14 mouse cellular contexts compared by ENCODE assay signal in genomic region chr9:66271726-66272125, GRCm38 (mm10).
"Had no signal": no experiment of that assay in that cellular context is flagged by ENCODE, and none has a peak within 500 bp of the region (broad histone marks: within the 10 kb centered on the region; RNA-seq: fewer than 3 reads in every experiment).

No protein-coding gene starts in this region.

- H3K36me3 ChIP-seq: liver, embryonic 12.5 days; midbrain, embryonic 15.5 days had no signal

- H3K4me3 ChIP-seq: liver, embryonic 12.5 days; midbrain, embryonic 15.5 days had no signal

- H3K9me3 ChIP-seq: liver, embryonic 12.5 days; midbrain, embryonic 15.5 days had no signal

- H3K27ac ChIP-seq: kidney, postnatal 0 days; liver, embryonic 12.5 days; midbrain, embryonic 15.5 days; stomach, postnatal 0 days had no signal

- H3K9ac ChIP-seq: liver, embryonic 12.5 days; lung, embryonic 14.5 days; midbrain, embryonic 15.5 days had no signal

- H3K4me2 ChIP-seq: liver, embryonic 12.5 days; lung, embryonic 14.5 days; midbrain, embryonic 11.5 days; midbrain, embryonic 15.5 days had no signal

- DNase-seq: kidney, postnatal 36 days; left cerebral cortex, postnatal 4 days; lung, embryonic 14.5 days; lung, postnatal 10 days; lung, postnatal 4 days; right cerebral cortex, adult 18-20 months; right cerebral cortex, postnatal 25 days; thymus, adult 18-20 months; thymus, postnatal 14 days had no signal

- ATAC-seq: liver, embryonic 12.5 days; midbrain, embryonic 15.5 days had no signal

- H3K27me3 ChIP-seq: midbrain, embryonic 15.5 days had no signal
